Mouse (Mus musculus) layer of hippocampus, adult 9-11 months (tissue): ENCODE measurements at regions not wholly inside any gene's neighbourhood (a gene's known extent, or its start where the extent isn't known, plus 50 kb on each side); places are given as distances from the start of the nearest gene placed in this dataset.
A peak's percentile ranks its signal among the peaks of the same experiment; 100 is the strongest.

ENCODE experiments used
- DNase-seq: peaks from one replicate; pipeline ENCODE4 v3.0.0; 2022

DNA sequence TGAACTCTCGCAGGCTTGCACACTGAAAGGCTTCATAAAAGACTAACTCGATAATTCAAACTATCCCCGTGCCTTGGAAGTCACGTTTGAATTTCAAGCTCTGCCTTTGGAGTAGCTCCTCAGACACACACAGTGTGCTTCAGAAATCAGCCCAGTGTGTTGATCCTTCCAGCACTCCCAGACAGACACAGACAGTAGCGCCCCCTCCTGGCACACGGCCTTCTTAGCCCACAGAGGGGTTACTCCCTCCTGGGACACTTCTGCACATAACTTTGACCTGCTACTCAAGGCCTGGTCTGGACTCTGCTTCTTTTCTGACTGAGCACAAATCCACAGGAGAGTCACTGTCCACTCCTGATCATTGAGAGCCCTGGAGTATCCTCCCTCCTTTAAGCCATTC is 182.3 kb upstream of the Spdye4c start:
- no peak for DNase-seq

DNA sequence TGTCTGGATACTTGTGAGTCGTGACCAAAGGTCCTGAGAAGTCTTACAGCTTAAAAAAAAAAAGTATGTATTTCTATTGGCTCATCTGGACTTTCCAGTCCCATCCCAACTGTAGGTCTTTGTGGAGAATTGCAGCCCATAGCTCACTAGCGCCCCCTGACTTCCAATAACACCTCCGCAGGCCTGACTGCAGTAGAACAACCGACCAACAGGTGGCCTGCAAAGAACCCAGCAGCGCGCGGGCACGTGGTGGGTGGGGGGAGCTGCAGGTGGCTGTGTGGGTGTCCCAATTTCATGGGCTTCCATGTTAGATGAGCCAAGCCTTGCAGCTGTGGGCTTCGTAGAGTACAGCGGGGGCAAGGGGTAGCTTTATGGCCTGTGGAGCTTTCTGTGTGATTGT is 178.7 kb upstream of the Spdye4c start:
- DNase-seq, result peak; percentile 43

DNA sequence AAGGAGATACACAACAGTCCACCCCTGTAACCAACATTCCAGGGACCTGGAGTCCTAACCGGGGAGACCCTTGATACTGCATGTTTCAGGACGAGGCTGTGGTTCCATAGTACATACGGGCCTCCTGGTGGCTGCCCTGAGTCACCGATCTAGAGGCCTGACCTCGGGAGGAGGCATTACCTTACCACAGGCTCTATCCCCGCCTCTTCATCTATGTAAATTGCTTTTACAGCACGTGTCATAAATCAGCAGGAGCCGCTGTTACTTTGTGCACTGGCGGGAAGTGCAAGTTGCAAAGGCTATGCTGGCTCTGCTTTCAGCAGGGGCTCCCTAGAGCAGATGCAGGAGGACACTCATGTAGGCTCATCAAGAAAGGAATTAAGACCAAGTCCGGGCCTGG is 178.0 kb upstream of the Spdye4c start:
- no peak for DNase-seq

DNA sequence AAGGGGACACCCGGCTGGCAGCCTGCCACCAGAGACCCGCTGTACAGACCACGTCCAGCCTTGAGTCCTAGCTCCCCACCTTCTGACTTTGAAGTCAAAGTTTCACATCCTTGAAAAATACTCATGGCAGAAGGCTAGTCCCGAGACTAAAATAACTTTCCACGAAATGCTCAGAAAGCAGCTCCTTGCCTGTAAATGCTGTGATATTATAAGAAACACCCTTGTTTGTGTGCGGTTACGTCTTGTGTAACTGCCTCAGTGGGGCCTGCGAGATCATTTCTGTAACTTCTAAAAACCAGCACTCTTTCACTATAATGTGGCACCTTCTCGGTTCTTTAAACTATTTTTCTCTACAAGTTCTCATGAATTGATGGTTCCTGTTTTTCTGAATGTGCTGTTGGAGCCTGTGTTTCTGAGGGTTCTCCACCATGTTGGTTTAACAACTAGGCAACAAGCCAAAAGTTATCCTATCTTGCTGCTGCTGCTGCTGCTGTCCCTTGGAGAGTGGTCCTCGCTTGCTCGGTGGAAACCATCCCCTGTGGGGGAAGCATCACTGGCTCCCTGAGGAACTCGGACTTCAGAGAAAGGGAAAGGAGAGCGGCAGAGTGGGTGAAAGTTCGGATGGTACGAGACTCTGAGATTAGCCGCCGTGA is 176.3 kb upstream of the Spdye4c start:
- no peak for DNase-seq

DNA sequence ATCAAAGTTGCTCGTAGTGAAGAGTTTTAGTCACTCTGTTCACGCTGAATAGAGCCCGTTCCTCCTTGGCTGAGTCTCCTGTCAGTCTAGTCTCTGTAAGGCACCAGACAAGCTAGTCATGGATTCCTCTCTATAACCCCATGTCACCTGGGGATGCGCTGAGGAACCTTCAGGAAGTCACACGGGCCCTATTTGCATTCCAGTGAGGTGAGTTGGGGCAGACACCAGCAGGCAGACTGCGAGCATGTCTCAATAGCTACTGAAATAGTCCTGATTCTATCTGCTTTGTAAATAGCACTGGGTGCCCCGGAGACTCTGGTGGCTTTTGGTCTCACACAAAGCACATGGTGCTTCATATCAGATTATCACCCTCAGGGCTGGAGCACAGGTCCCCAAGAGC is 174.6 kb upstream of the Spdye4c start:
- DNase-seq, result no peak

DNA sequence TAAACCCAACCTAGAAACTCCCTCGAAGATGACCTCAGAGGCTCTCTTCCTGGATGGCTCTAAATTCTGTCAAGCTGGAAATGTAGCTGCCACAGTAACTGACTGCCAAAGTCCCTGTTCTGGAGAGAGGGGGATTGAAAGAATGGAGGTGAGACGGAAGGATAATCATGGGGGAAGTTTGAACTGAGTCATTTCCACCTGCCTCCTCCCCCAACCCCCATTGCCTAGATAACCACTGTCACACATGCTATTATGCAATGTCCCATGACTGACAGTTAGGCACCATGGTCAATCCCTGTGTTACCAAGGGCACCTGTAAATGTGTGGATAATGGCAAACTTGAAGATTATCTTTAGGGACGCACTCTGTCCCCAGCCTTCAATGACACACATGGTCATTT is 172.0 kb upstream of the Spdye4c start:
- DNase-seq, result no peak

DNA sequence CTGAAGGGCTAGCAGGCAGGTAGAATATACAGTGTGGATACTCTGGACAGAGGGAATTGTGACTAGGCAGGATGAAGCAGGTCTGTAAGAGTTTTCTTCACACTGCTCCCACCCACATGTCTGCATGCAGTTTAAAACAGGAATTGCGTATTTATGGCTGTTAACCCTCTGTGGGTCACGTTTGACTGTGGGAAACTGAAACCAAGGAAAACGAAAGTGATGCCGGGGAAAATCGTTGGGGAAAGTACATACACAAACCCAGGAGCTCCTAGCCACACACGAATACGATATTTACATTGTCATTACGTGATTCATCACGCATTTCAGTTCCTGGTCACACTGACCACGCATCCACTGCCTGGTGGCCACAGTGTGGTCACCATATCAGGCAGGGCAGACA is 170.6 kb upstream of the Spdye4c start:
- DNase-seq, result no peak

- no peak for DNase-seq
Observed at GRCm38 (mm10) chr2:128422677-128423076, 168.3 kb upstream of the Spdye4c start.

GRCm38 (mm10) chr2:128424236-128424635 is 166.8 kb upstream of the Spdye4c start:
- DNase-seq, result no peak

DNA sequence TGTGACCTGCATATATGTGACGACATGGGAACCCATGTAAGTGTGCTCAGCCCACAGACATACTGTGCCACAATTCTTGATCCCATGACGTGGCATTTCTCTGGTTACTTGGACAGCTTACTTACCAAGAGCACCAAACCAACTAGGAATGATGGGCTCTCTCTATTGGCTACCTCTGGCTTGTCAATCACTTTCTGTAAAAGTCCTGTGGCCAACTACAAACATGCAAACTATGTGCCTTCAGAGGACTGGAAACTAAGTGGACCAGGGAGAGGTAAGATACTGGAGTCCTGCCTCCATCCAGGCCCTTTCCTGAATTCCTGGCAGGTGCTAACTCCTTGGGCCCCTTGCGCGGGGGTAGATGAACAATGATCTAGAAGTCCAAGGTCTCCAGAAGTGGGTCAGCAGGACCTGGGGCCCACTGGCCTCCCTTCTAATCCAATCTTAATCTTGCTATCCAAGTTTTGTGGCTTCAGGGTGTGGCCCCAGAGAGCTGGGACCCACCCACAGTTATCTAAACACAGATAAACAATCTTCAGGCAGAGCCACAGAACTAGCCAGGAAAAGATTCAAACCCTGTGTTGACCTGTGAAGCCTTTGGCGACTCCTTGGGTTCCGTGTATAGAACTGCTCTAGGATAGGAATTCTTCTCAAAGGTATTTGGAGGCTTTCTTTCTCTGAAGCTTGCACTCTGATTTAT is 163.7 kb upstream of the Spdye4c start:
- DNase-seq, result no peak

- no peak for DNase-seq
Observed at GRCm38 (mm10) chr2:128428154-128428553, 162.9 kb upstream of the Spdye4c start.

- no peak for DNase-seq
Observed at GRCm38 (mm10) chr2:128428651-128429633, 162.1 kb upstream of the Spdye4c start.

GRCm38 (mm10) chr2:128429786-128430185 is 161.2 kb upstream of the Spdye4c start:
- DNase-seq, result no peak

DNA sequence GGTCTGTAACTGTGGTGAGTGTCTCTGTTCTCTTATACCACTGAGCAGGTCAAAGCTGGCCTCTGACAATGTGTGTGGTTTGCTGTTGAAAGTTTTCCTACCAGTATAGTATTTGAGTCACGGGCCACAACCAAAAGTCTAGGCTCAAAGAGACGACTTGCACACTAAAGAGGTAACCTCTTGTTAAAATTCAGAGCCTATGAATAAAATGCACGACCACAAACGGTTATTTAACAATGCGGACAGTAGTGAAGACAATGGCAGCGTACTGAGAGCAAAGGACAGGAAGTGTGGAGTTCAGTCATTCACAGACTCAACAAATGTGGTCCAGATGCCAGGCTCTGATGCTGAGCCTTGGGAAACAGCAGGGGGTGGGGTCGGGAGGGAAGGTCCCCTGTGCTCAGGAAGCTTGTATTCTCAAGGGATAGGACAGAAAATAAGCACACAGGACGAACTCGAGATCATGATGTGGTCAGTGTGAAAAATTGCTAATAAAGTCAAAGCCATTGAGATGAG is 160.2 kb upstream of the Spdye4c start:
- no peak for DNase-seq

DNA sequence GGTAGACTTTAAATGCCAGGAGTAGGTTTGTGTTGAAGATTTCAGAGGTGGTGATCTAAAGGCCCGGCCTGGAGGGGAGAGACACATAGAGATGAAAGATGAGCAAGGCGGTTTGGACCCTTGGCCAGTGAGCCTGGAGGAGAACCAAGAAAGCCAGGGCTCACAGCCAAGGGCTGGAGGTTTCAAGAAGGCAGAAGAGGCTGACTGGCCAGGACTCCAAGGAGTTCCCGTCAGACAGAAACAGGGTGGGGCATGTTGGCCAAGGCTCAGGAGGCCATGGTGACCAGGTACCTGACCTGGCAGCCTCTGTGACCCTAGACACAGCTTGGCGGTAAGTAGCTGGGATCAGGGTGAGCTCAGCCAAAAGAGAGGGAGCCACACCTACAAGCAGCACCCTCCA is 159.3 kb upstream of the Spdye4c start:
- DNase-seq, result no peak

- no peak for DNase-seq
Observed at GRCm38 (mm10) chr2:128432741-128433140, 158.3 kb upstream of the Spdye4c start.

GRCm38 (mm10) chr2:128433553-128434081 is 157.4 kb upstream of the Spdye4c start:
- no peak for DNase-seq

DNA sequence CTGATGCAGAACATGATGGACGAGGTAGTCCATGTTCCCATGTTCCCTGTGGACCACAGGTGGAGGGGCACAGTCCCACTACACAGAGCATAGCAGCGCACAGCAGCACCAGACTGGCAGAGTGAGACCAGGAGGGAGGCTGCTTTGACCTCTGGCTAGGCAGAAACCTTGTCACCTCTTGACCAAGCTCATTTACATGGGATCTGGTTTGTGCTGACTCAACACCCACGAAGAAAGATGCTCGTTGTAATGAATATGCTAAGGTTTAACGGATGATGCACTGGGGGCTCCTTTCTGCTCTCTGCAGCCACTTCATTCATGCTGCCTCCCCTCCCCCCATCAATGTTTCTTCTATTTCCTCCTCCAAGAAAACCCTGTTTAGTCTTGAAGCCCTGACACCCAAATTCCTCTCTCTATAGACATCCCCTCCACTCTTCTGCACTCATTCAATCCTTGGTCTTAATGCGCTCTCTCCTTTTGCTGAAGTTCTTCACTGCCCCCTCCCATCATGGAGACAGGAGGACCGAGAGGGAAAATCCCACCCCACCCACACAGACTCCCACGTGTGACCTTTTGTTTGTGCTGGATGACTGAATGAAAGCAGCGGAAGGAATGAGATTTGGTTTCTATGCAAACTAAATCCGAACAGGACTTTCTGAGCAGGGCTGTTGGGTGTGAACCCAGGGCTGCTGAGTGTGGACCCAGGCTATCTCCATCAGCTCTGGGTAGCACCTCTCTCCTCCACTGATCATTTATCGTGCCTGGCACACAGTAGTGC is 156.6 kb upstream of the Spdye4c start:
- DNase-seq, result no peak

DNA sequence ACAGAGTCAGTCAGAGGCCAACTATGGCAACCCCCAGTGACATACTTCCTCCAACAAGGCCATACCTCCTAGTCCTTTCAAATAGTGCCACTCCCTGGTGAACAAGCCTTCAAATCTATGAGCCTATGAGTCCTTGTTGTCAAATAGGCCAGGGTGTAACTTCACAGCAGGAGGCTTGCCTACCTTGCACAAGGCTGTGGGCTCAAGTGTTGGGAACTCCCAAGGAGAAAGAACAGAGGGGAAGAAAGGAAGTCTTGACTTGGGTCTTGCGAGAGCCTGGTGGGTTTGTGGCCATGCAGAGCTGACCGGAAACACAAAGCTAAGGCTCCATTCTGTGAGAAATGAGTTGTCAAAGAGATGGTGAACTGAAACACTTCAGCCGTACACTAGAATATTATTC is 154.6 kb upstream of the Spdye4c start:
- no peak for DNase-seq

GRCm38 (mm10) chr2:128437698-128438097 is 153.3 kb upstream of the Spdye4c start:
- DNase-seq, result no peak

GRCm38 (mm10) chr2:128438161-128438822 is 152.7 kb upstream of the Spdye4c start:
- no peak for DNase-seq

GRCm38 (mm10) chr2:128438897-128439296 is 152.1 kb upstream of the Spdye4c start:
- no peak for DNase-seq
